Mouse (Mus musculus) CH12.LX (cell line): ENCODE measurements around the gene Jun.

Experiments
- CTCF ChIP-seq, 2 experiments: IDR thresholded peaks in 1 of 2; conservative IDR thresholded peaks in 1 of 2; 2 replicates each; pipeline ENCODE4 v1.5.1; 2011 to 2012; ENCODE audit warnings: low read depth in 2 of 2, low read length in 2 of 2, improper control_type of control experiment in 1 of 2, inconsistent platforms in 1 of 2, mild to moderate bottlenecking in 1 of 2, moderate library complexity in 1 of 2
- JUN ChIP-seq: IDR thresholded peaks from 2 replicates; pipeline ENCODE4 v1.6.1; 2011; ENCODE audit warnings: low read depth, mild to moderate bottlenecking, low read length, improper control_type of control experiment, moderate library complexity; ENCODE audit not compliant: insufficient read depth
- KAT2A ChIP-seq: IDR thresholded peaks from 2 replicates; pipeline ENCODE4 v1.6.1; 2012; ENCODE audit warnings: low read length, improper control_type of control experiment, inconsistent platforms; ENCODE audit not compliant: insufficient replicate concordance
- MAFK ChIP-seq: IDR thresholded peaks from 2 replicates; pipeline ENCODE4 v1.6.1; 2011; ENCODE audit warnings: low read length, improper control_type of control experiment; ENCODE audit not compliant: insufficient replicate concordance
- MAX ChIP-seq: IDR thresholded peaks from 2 replicates; pipeline ENCODE4 v1.6.1; 2011; ENCODE audit warnings: low read length, improper control_type of control experiment
- POLR2A ChIP-seq: IDR thresholded peaks from 2 replicates; pipeline ENCODE4 v1.6.1; 2011; ENCODE audit warnings: low read depth, mild to moderate bottlenecking, improper control_type of control experiment, low read length
- POLR2AphosphoS2 ChIP-seq: IDR thresholded peaks from 2 replicates; pipeline ENCODE4 v1.6.1; 2011; ENCODE audit warnings: low read depth, low read length, improper control_type of control experiment
- SIN3A ChIP-seq: IDR thresholded peaks from 2 replicates; pipeline ENCODE4 v1.6.1; 2012; ENCODE audit warnings: low read length, improper control_type of control experiment, inconsistent platforms
- SMC3 ChIP-seq: IDR thresholded peaks from 2 replicates; pipeline ENCODE4 v1.6.1; 2011; ENCODE audit warnings: low read depth, low read length, improper control_type of control experiment
- TBP ChIP-seq: conservative IDR thresholded peaks from 2 replicates; pipeline ENCODE4 v1.6.1; 2011; ENCODE audit warnings: low read depth, low read length, improper control_type of control experiment
- USF2 ChIP-seq: conservative IDR thresholded peaks from 2 replicates; pipeline ENCODE4 v1.6.1; 2011; ENCODE audit warnings: low read depth, low read length, improper control_type of control experiment

DNA sequence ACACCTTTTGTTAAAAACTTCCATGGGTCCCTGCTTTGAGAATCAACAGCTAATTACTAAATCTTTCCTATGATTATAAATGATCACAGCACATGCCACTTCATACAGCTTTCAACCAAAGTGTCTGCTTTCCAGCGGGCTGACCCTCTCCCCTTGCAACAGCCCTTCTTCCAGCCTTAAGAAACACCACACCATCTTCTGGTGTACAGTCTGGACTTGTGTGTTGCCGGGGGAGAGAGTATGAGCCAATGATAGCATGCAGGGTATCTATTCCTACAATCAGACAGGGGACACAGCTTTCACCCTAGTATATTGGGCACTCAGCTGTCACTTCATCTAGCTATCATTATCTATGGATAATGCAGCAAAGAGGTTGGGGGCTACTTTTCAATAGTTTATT lies 2.9 kb downstream of the Jun start:
- TF ChIP-seq CTCF (conservative IDR thresholded peaks at IDR 0.05 in 1 of 2, IDR thresholded peaks at IDR 0.05 in 1 of 2; ENCODE audit: low read depth in 2 of 2, low read length in 2 of 2) (no peak), USF2 (no peak), TBP (no peak), MAX (no peak), POLR2AphosphoS2 (no peak), SIN3A (no peak), SMC3 (no peak), MAFK (no peak), KAT2A (no peak), JUN (no peak), POLR2A (no peak)
